In the genomic region with DNA sequence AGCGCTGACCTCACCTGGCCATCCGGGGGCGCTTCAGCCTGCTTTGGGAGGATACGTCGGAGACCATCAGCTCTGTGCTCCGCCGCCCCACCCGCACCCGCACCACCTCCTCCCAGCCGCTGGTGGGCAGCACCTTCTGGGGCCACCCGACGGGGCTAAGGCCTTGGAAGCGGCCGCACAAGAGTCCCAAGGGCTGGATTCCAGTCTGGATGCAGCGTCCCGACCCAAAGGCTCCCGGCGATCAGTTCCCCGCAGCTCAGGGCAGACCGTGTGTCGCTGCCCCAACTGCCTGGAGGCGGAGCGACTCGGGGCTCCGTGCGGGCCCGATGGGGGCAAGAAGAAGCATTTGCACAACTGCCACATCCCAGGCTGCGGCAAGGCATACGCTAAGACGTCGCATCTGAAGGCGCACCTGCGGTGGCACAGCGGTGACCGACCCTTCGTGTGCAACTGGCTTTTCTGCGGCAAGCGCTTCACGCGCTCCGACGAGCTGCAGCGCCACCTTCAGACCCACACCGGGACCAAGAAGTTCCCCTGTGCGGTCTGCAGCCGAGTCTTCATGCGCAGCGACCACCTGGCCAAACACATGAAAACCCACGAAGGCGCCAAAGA, we compare ENCODE assay signal across 8 mouse cellular contexts. TPM values are rescaled to one million over a fixed set of nuclear protein-coding genes. Genes with fewer than 3 reads are reported as not detected.
DNase-seq lines count a peak whose midpoint lies in the region; ATAC-seq and TF ChIP-seq lines count a peak whose summit lies in the region.

No protein-coding gene starts in this region.

- peaks cover 45% of the 10 kb centered on the region for H3K4me1 ChIP-seq in intestine, embryonic 15.5 days (replicated peaks)
- peaks cover 31% of the 10 kb centered on the region for H3K4me1 ChIP-seq in limb, embryonic 11.5 days (ENCODE audit: control insufficient read depth, insufficient read depth, low read length)
- peaks cover 40% of the 10 kb centered on the region for H3K4me1 ChIP-seq in midbrain, embryonic 12.5 days
- H3K4me1 ChIP-seq in small intestine, adult 2 months (ENCODE audit: control insufficient read depth, insufficient read depth, insufficient read length, low read length), result peaks cover 15% of the 10 kb centered on the region

- no peaks in the 10 kb centered on the region for H3K9me3 ChIP-seq in intestine, embryonic 15.5 days
- H3K9me3 ChIP-seq in limb, embryonic 11.5 days (ENCODE audit: control insufficient read depth, low read length), result no peaks in the 10 kb centered on the region
- no peaks in the 10 kb centered on the region for H3K9me3 ChIP-seq in midbrain, embryonic 12.5 days

- TF ChIP-seq CTCF in small intestine, adult 2 months (IDR thresholded peaks at IDR 0.05; ENCODE audit: extremely low read depth, insufficient read length, insufficient replicate concordance, low read depth, low read length), result peak; percentile 61

- H3K4me2 ChIP-seq in intestine, embryonic 15.5 days (replicated peaks), result peak overlapping the region; percentile 92
- H3K4me2 ChIP-seq in limb, embryonic 11.5 days (ENCODE audit: low read depth, severe bottlenecking), result peak overlapping the region; percentile 83
- H3K4me2 ChIP-seq in midbrain, embryonic 12.5 days (replicated peaks), result peak overlapping the region; percentile 65

- no peak for TF ChIP-seq POLR2A in small intestine, adult 2 months (IDR thresholded peaks at IDR 0.05; ENCODE audit: low read depth, low read length)

- peak; percentile 68 for ATAC-seq in intestine, embryonic 15.5 days
- ATAC-seq in limb, embryonic 11.5 days (ENCODE audit: insufficient number of reproducible peaks, low FRiP score, low TSS enrichment, low read depth), result no peak
- ATAC-seq in midbrain, embryonic 12.5 days (ENCODE audit: low FRiP score, low read depth), result peak; percentile 53

- H3K36me3 ChIP-seq in intestine, embryonic 15.5 days, result no peaks in the 10 kb centered on the region
- no peaks in the 10 kb centered on the region for H3K36me3 ChIP-seq in limb, embryonic 11.5 days (ENCODE audit: control insufficient read depth, insufficient read depth, low read length)
- H3K36me3 ChIP-seq in midbrain, embryonic 12.5 days, result no peaks in the 10 kb centered on the region
- no peaks in the 10 kb centered on the region for H3K36me3 ChIP-seq in small intestine, adult 2 months (ENCODE audit: control insufficient read depth, insufficient read depth, low read length)

- peak; percentile 82 for DNase-seq in adrenal gland, postnatal 10 days
- DNase-seq in embryo, embryonic 11 days, result peak; percentile 87
- DNase-seq in gastrocnemius, postnatal 4 days (ENCODE audit: low spot score in 2 of 2), result peak; percentile 69 to 77
- peak; percentile 86 for DNase-seq in limb, embryonic 11.5 days (ENCODE audit: low spot score)
- DNase-seq in MN1 (ENCODE audit: low spot score), result no peak

- no peak overlapping the region for H3K27ac ChIP-seq in intestine, embryonic 15.5 days
- H3K27ac ChIP-seq in limb, embryonic 11.5 days (replicated peaks; ENCODE audit: low read depth, low read length), result no peak overlapping the region
- no peak overlapping the region for H3K27ac ChIP-seq in midbrain, embryonic 12.5 days (replicated peaks)
- H3K27ac ChIP-seq in small intestine, adult 2 months (ENCODE audit: insufficient read depth, low read depth, low read length), result no peak overlapping the region

- peak overlapping the region; percentile 58 for H3K9ac ChIP-seq in intestine, embryonic 15.5 days
- peak overlapping the region; percentile 9; the same call in 1 of the 2 replicates for H3K9ac ChIP-seq in limb, embryonic 11.5 days (ENCODE audit: low read length)
- peak overlapping the region; percentile 54 for H3K9ac ChIP-seq in midbrain, embryonic 12.5 days (replicated peaks)

- under 1% methylated on average over 50 of the region's 50 CpGs for WGBS in intestine, embryonic 15.5 days
- WGBS in limb, embryonic 11.5 days, result 1% methylated on average over 50 of the region's 50 CpGs
- under 1% methylated on average over 50 of the region's 50 CpGs for WGBS in midbrain, embryonic 12.5 days
- 1% methylated on average over 50 of the region's 50 CpGs for WGBS in small intestine, adult 2 months

- H3K4me3 ChIP-seq in intestine, embryonic 15.5 days (replicated peaks), result peak overlapping the region; percentile 51
- peak overlapping the region; percentile 30 for H3K4me3 ChIP-seq in limb, embryonic 11.5 days (ENCODE audit: low read depth, low read length)
- peak overlapping the region; percentile 46 for H3K4me3 ChIP-seq in midbrain, embryonic 12.5 days
- peak overlapping the region; percentile 73 for H3K4me3 ChIP-seq in small intestine, adult 2 months (ENCODE audit: low read depth, low read length)

- peaks cover 66% of the 10 kb centered on the region for H3K27me3 ChIP-seq in intestine, embryonic 15.5 days (replicated peaks)
- peaks cover 65% of the 10 kb centered on the region for H3K27me3 ChIP-seq in limb, embryonic 11.5 days (ENCODE audit: control insufficient read depth, insufficient read depth, low read length)
- H3K27me3 ChIP-seq in midbrain, embryonic 12.5 days, result peaks cover 89% of the 10 kb centered on the region
- H3K27me3 ChIP-seq in small intestine, adult 2 months (ENCODE audit: control insufficient read depth, insufficient read depth, low read length), result peaks cover 35% of the 10 kb centered on the region

RNA-seq across cellular contexts. Expression of a gene that starts 7.8 kb away (rescaled TPM):
- total RNA-seq in adrenal gland, postnatal 10 days (2021), result 10 to 100 TPM; 22.5 to 25.9 TPM
- total RNA-seq in gastrocnemius, postnatal 4 days (2021), result 10 to 100 TPM; 12.2 to 15.8 TPM
- 18.1 and 21.9 TPM in 2 replicates for polyA plus RNA-seq in intestine, embryonic 15.5 days (2015; fragmentation: Nextera tagmentation; extraction: Ambion mirVana)
- polyA plus RNA-seq in limb, embryonic 11.5 days (2014; fragmentation: Nextera tagmentation; extraction: Ambion mirVana), result 31.9 and 34.4 TPM in 2 replicates
- 22.5 and 24.2 TPM in 2 replicates for polyA plus RNA-seq in midbrain, embryonic 12.5 days (2016; fragmentation: Nextera tagmentation; extraction: Ambion mirVana)
- polyA plus RNA-seq in small intestine, adult 2 months (2012; rRNA removed), result 23.7 and 50.0 TPM in 2 replicates

RNA-seq across cellular contexts. Expression of a gene that starts 8.8 kb away (rescaled TPM):
- under 1 TPM; 0.18 to 0.30 TPM for total RNA-seq in adrenal gland, postnatal 10 days (2021)
- under 1 TPM; 0.27 to 0.34 TPM for total RNA-seq in gastrocnemius, postnatal 4 days (2021)
- polyA plus RNA-seq in intestine, embryonic 15.5 days (2015; fragmentation: Nextera tagmentation; extraction: Ambion mirVana), result 0.29 and 0.30 TPM in 2 replicates
- polyA plus RNA-seq in limb, embryonic 11.5 days (2014; fragmentation: Nextera tagmentation; extraction: Ambion mirVana), result 2.1 and 2.4 TPM in 2 replicates
- polyA plus RNA-seq in midbrain, embryonic 12.5 days (2016; fragmentation: Nextera tagmentation; extraction: Ambion mirVana), result 0.26 and 0.63 TPM in 2 replicates
- 0.13 and 0.22 TPM in 2 replicates for polyA plus RNA-seq in small intestine, adult 2 months (2012; rRNA removed)

RNA-seq across cellular contexts. Expression of a gene that starts 19.2 kb away (rescaled TPM):
- total RNA-seq in adrenal gland, postnatal 10 days (2021), result 1 to 10 TPM; 1.0 to 1.1 TPM
- total RNA-seq in gastrocnemius, postnatal 4 days (2021), result under 1 TPM in 1 of 2 experiments, not detected in 1; 0.47 TPM
- polyA plus RNA-seq in intestine, embryonic 15.5 days (2015; fragmentation: Nextera tagmentation; extraction: Ambion mirVana), result 0.40 and 0.45 TPM in 2 replicates
- polyA plus RNA-seq in limb, embryonic 11.5 days (2014; fragmentation: Nextera tagmentation; extraction: Ambion mirVana), result 0.79 and 1.4 TPM in 2 replicates
- 2.4 and 3.3 TPM in 2 replicates for polyA plus RNA-seq in midbrain, embryonic 12.5 days (2016; fragmentation: Nextera tagmentation; extraction: Ambion mirVana)
- polyA plus RNA-seq in small intestine, adult 2 months (2012; rRNA removed), result 0.09 TPM in 2 replicates

RNA-seq across cellular contexts. Expression of a gene that starts 19.4 kb away (rescaled TPM):
- 100 to 1,000 TPM; 137 to 139 TPM for total RNA-seq in adrenal gland, postnatal 10 days (2021)
- 10 to 100 TPM; 56.4 to 59.2 TPM for total RNA-seq in gastrocnemius, postnatal 4 days (2021)
- 86.9 and 88.7 TPM in 2 replicates for polyA plus RNA-seq in intestine, embryonic 15.5 days (2015; fragmentation: Nextera tagmentation; extraction: Ambion mirVana)
- polyA plus RNA-seq in limb, embryonic 11.5 days (2014; fragmentation: Nextera tagmentation; extraction: Ambion mirVana), result 93.0 and 96.5 TPM in 2 replicates
- polyA plus RNA-seq in midbrain, embryonic 12.5 days (2016; fragmentation: Nextera tagmentation; extraction: Ambion mirVana), result 63.4 and 64.4 TPM in 2 replicates
- 32.2 and 59.3 TPM in 2 replicates for polyA plus RNA-seq in small intestine, adult 2 months (2012; rRNA removed)

RNA-seq across cellular contexts. Expression of a gene that starts 28.4 kb away (rescaled TPM):
- 10 to 100 TPM; 10.2 to 13.2 TPM for total RNA-seq in adrenal gland, postnatal 10 days (2021)
- total RNA-seq in gastrocnemius, postnatal 4 days (2021), result 1 to 10 TPM; 5.7 to 6.8 TPM
- 9.1 and 11.1 TPM in 2 replicates for polyA plus RNA-seq in intestine, embryonic 15.5 days (2015; fragmentation: Nextera tagmentation; extraction: Ambion mirVana)
- 5.8 and 6.3 TPM in 2 replicates for polyA plus RNA-seq in limb, embryonic 11.5 days (2014; fragmentation: Nextera tagmentation; extraction: Ambion mirVana)
- 8.5 and 10.8 TPM in 2 replicates for polyA plus RNA-seq in midbrain, embryonic 12.5 days (2016; fragmentation: Nextera tagmentation; extraction: Ambion mirVana)
- 12.1 and 21.3 TPM in 2 replicates for polyA plus RNA-seq in small intestine, adult 2 months (2012; rRNA removed)
